Mouse (Mus musculus) ES-E14 (cell line): ENCODE measurements around the gene Tepsin. TPM values are rescaled to one million over a fixed set of nuclear protein-coding genes. Genes with fewer than 3 reads are reported as not detected.

ENCODE experiments used
- DNase-seq: peaks from one replicate; pipeline ENCODE4 v3.0.0-alpha.2; 2013; ENCODE audit warnings: low read depth, low spot score
- H3K27ac ChIP-seq: 2 replicates; pipeline ENCODE4 v1.5.1; 2012; ENCODE audit warnings: low read depth, mild to moderate bottlenecking, low read length, moderate library complexity, mixed read lengths; ENCODE audit not compliant: poor library complexity, insufficient read depth, severe bottlenecking
- H3K36me3 ChIP-seq: 2 replicates; pipeline ENCODE4 v1.6.1; 2012; ENCODE audit warnings: mild to moderate bottlenecking, low read length, moderate library complexity, mixed read lengths; ENCODE audit not compliant: control insufficient read depth, poor library complexity, insufficient read depth, severe bottlenecking
- H3K4me1 ChIP-seq, 2 experiments: fragments of 150-350 bp in 1 of 2; sonication (generic) in 1 of 2; 2 replicates each; pipeline ENCODE4 v1.6.1; 2012; ENCODE audit warnings: low read length in 2 of 2, mild to moderate bottlenecking in 1 of 2, mixed read lengths in 1 of 2; ENCODE audit not compliant: control insufficient read depth in 2 of 2, insufficient read depth in 2 of 2, poor library complexity in 1 of 2
- H3K4me3 ChIP-seq, 2 experiments: fragments of 150-350 bp in 1 of 2; sonication (generic) in 1 of 2; 2 replicates each; pipeline ENCODE4 v1.5.1; 2012; ENCODE audit warnings: low read length in 2 of 2, low read depth in 1 of 2, mild to moderate bottlenecking in 1 of 2, mixed read lengths in 1 of 2; ENCODE audit not compliant: insufficient read depth in 1 of 2, poor library complexity in 1 of 2, severe bottlenecking in 1 of 2
- H3K9ac ChIP-seq: 2 replicates; pipeline ENCODE4 v1.6.1; 2012; ENCODE audit warnings: low read depth, mild to moderate bottlenecking, low read length, mixed read lengths; ENCODE audit not compliant: poor library complexity, insufficient read depth, severe bottlenecking
- H3K9me3 ChIP-seq: fragments of 150-350 bp; sonication (generic); 2 replicates; pipeline ENCODE4 v1.6.1; 2012; ENCODE audit warnings: low read depth, mild to moderate bottlenecking, low read length; ENCODE audit not compliant: control insufficient read depth, insufficient read depth
- CHD2 ChIP-seq: IDR thresholded peaks from 2 replicates; pipeline ENCODE4 v1.6.1; 2014; ENCODE audit warnings: mild to moderate bottlenecking, low read depth, low read length, inconsistent platforms
- HCFC1 ChIP-seq: IDR thresholded peaks from 2 replicates; pipeline ENCODE4 v1.6.1; 2012; ENCODE audit warnings: low read length, inconsistent platforms, borderline replicate concordance; ENCODE audit not compliant: insufficient read depth
- MAFK ChIP-seq: IDR thresholded peaks from 2 replicates; pipeline ENCODE4 v1.6.1; 2014; ENCODE audit warnings: mild to moderate bottlenecking, low read depth, low read length, inconsistent platforms; ENCODE audit not compliant: insufficient read depth
- ZC3H11A ChIP-seq: IDR thresholded peaks from 2 replicates; pipeline ENCODE4 v1.6.1; 2012; ENCODE audit warnings: low read depth, mild to moderate bottlenecking, inconsistent platforms, low read length, borderline replicate concordance
- ZNF384 ChIP-seq: IDR thresholded peaks from 2 replicates; pipeline ENCODE4 v1.6.1; 2012; ENCODE audit warnings: low read depth, low read length, inconsistent platforms
- in situ Hi-C, 2 experiments: fragments of 600-800 bp; cut with MboI; formaldehyde crosslinking; loops; one replicate each; pipeline ENCODE4 v1.15.1; 2025; ENCODE audit warnings: low sequenced_read_pairs in 2 of 2, inconsistent platforms in 1 of 2; ENCODE audit not compliant: unreplicated experiment in 2 of 2
- total RNA-seq: library from RNA; depleted of rRNA; stranded (reverse); fragments of 300-350 nt; gene quantifications from 2 replicates; pipeline ENCODE4 v1.2.3, GENCODE M21; 2012

The Tepsin gene
- total RNA-seq, 1 experiment, result 26.5 TPM

DNA sequence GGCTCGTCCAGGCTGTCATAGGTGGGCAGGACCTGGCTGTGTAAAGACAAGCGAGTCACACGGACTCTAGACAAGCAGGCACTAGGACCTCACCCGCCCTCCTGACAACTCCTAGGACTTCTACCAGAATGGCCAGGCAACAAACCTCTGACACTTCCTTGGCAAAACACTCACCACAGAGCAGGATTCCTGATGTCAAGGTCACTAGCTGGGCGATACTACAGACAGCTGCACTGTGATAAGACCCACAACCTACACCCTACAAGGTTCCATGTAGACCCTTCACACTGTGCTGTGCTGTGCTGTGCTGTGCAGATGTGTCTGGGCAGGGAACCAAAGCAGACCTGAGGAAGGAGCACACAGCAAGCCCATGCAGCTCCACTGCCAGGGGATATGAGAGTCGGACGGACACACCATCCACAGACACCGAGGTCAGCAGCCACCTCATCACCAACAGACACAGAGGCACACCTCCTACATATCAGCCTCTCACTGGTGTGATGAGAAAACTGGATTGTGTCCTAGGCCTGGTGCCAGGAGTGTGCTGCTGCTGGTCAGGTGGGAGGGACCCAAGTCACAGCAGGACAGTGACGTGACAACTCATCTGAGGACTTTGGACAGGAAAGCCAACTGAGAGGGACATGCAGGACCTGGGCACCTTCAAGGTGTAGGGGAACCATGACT lies 36.5 kb upstream of the Tepsin start:
- TF ChIP-seq HCFC1 (no peak), MAFK (no peak), ZC3H11A (no peak), ZNF384 (no peak)
- DNase-seq, result no peak
- in situ Hi-C loops, result no loop called here
- Histone ChIP-seq H3K4me1 (peaks cover 1 to 13% of the 10 kb centered on the region in 2 experiments; a peak in 2 of 4 replicates), H3K4me3 (no peak overlapping the region), H3K27ac (no peak overlapping the region), H3K36me3 (peaks cover 18% of the 10 kb centered on the region), H3K9ac (no peak overlapping the region; the same call in 1 of the 2 replicates), H3K9me3 (no peaks in the 10 kb centered on the region)

DNA sequence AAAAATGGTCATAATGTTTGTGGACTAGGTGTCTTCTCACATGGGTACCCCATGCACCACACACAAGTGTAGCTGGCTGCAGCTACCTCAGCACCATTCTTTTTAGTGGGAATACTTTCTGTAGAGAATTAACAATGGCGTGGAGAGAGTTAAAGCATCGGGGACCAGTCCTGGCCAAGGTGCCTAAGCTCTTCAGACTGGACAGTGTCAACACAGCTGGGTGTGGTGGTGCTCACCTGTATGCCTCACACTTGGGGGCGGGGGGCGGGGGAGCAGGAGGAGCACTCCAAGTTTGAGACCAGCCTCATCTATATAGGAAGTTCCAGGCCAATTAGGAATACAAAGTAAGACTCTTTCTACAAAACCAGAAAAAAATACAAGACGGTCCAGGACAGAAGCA lies 35.6 kb upstream of the Tepsin start:
- Histone ChIP-seq H3K27ac (no peak overlapping the region), H3K9me3 (no peaks in the 10 kb centered on the region), H3K36me3 (peaks cover 20% of the 10 kb centered on the region), H3K4me1 (peaks cover 1 to 13% of the 10 kb centered on the region in 2 experiments; a peak in 2 of 4 replicates), H3K9ac (no peak overlapping the region), H3K4me3 (no peak overlapping the region)
- no peak for DNase-seq
- in situ Hi-C loops, result no loop called here
- TF ChIP-seq MAFK, result no peak
- TF ChIP-seq CHD2, result no peak
- TF ChIP-seq ZC3H11A, result no peak
- TF ChIP-seq HCFC1, result no peak
- TF ChIP-seq ZNF384, result no peak

DNA sequence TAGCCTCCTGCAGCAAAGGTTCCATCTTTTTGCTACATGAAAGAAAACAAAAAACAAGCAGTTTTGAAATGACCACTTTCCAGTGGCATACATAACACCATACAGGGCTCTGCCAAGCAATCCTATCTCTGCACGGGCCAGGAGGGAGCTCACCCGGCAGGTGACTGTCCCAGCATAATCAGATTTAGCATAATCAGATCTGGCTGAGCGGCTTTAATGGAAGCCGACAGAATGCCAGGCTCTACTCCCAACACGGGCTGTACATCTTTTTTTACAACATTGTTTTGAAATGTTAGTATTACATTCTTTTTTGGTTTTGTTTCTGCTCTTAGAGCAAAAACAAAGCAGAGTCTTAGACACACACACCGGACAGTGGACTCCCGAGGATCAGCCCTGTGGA lies 30.8 kb upstream of the Tepsin start:
- Histone ChIP-seq H3K36me3 (peaks cover 17% of the 10 kb centered on the region), H3K27ac (no peak overlapping the region)
- in situ Hi-C loops, result no loop called here

DNA sequence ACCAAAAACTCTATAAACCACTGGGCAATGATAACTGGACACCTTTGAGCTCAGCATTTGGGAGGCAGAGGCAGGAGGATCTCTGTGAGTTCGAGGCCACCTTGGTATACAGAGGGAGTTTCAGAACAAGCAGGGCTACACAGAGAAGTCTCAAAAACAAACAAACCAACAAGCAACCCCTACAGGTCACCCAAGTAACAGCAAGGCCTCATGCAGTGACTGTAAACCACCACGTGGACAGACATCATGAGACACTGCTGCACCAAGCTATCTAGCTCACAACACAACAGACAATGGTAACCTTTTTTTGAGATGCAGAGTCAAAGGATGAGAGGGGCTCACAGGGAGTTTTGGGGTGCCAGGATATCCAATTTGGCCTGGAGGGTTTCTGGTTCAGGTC lies 28.3 kb upstream of the Tepsin start:
- in situ Hi-C loops, result no loop called here
- Histone ChIP-seq H3K4me1 (peaks cover 0 to 16% of the 10 kb centered on the region in 2 experiments; a peak in 2 of 4 replicates), H3K9me3 (no peaks in the 10 kb centered on the region), H3K9ac (no peak overlapping the region), H3K4me3 (no peak overlapping the region), H3K36me3 (peaks cover 22% of the 10 kb centered on the region; the same call in 1 of the 2 replicates), H3K27ac (no peak overlapping the region)
- TF ChIP-seq ZC3H11A (no peak), ZNF384 (no peak), CHD2 (no peak), HCFC1 (no peak), MAFK (no peak)
- DNase-seq, result no peak

More for the DNA sequence above, 30.8 kb upstream of the Tepsin start:
- no peak for DNase-seq
- Histone ChIP-seq H3K9me3 (no peaks in the 10 kb centered on the region), H3K9ac (no peak overlapping the region), H3K4me3 (no peak overlapping the region), H3K4me1 (peaks cover 0 to 2% of the 10 kb centered on the region in 2 experiments; a peak in 2 of 4 replicates)
- TF ChIP-seq CHD2 (no peak), HCFC1 (no peak), ZC3H11A (no peak), MAFK (no peak), ZNF384 (no peak)
